Comparison of ENCODE assay signal across 8 mouse cellular contexts in genomic region chr17:83903467-83903866, GRCm38 (mm10). TPM values are rescaled to one million over a fixed set of nuclear protein-coding genes. Genes with fewer than 3 reads are reported as not detected.
DNase-seq lines count a peak whose midpoint lies in the region; ATAC-seq and TF ChIP-seq lines count a peak whose summit lies in the region.

No protein-coding gene starts in this region.

- H3K27me3 ChIP-seq in CH12.LX (replicated peaks): peaks cover 4% of the 10 kb centered on the region
- H3K27me3 ChIP-seq in heart, postnatal 0 days (ENCODE audit: control insufficient read depth, insufficient read depth, low read length): no peaks in the 10 kb centered on the region
- H3K27me3 ChIP-seq in liver, postnatal 0 days (ENCODE audit: insufficient read depth, low read length): no peaks in the 10 kb centered on the region
- H3K27me3 ChIP-seq in neural tube, embryonic 15.5 days (replicated peaks): no peaks in the 10 kb centered on the region; the same call in 1 of the 2 replicates

- H3K9me3 ChIP-seq in CH12.LX (replicated peaks; ENCODE audit: low read length): peaks cover 4% of the 10 kb centered on the region
- no peaks in the 10 kb centered on the region for H3K9me3 ChIP-seq in heart, postnatal 0 days (replicated peaks; ENCODE audit: control insufficient read depth, low read length)
- H3K9me3 ChIP-seq in liver, postnatal 0 days (ENCODE audit: low read length): no peaks in the 10 kb centered on the region
- no peaks in the 10 kb centered on the region for H3K9me3 ChIP-seq in neural tube, embryonic 15.5 days (replicated peaks)

- no peak overlapping the region for H3K9ac ChIP-seq in CH12.LX (ENCODE audit: insufficient read depth, low read depth)
- H3K9ac ChIP-seq in heart, postnatal 0 days (replicated peaks; ENCODE audit: low read depth, low read length): no peak overlapping the region
- no peak overlapping the region for H3K9ac ChIP-seq in liver, postnatal 0 days (replicated peaks)
- no peak overlapping the region for H3K9ac ChIP-seq in neural tube, embryonic 15.5 days (replicated peaks)

- peaks cover 9 to 30% of the 10 kb centered on the region in 2 experiments for H3K4me1 ChIP-seq in CH12.LX (ENCODE audit: control insufficient read depth in 1 of 2, insufficient read depth in 2 of 2)
- no peaks in the 10 kb centered on the region for H3K4me1 ChIP-seq in heart, postnatal 0 days (ENCODE audit: control insufficient read depth, insufficient read depth)
- H3K4me1 ChIP-seq in liver, postnatal 0 days (ENCODE audit: insufficient read depth): no peaks in the 10 kb centered on the region
- peaks cover 6% of the 10 kb centered on the region; the same call in 1 of the 2 replicates for H3K4me1 ChIP-seq in neural tube, embryonic 15.5 days

- in situ Hi-C loops in CH12.LX (cut with MboI; ENCODE audit: low pct_ligation_motif_present, low pct_unique_long_range_greater_than_20kb, low sequenced_read_pairs): loop anchor here (5.0 to 25.0 kb wide), 2 partner anchors 69 to 484 kb away; no protein-coding TSS in a partner anchor

- no peak overlapping the region for H3K27ac ChIP-seq in CH12.LX (ENCODE audit: insufficient read depth, low read depth)
- H3K27ac ChIP-seq in heart, postnatal 0 days (ENCODE audit: low read depth): no peak overlapping the region
- no peak overlapping the region for H3K27ac ChIP-seq in liver, postnatal 0 days (ENCODE audit: low read depth)
- no peak overlapping the region for H3K27ac ChIP-seq in neural tube, embryonic 15.5 days (replicated peaks)

- WGBS in heart, postnatal 0 days: 3% methylated on average over 7 of the region's 7 CpGs
- WGBS in liver, postnatal 0 days (ENCODE audit: insufficient replicate concordance): 2% methylated on average over 7 of the region's 7 CpGs
- WGBS in neural tube, embryonic 15.5 days: 5% methylated on average over 7 of the region's 7 CpGs

- peak overlapping the region in 1 of 3 experiments; percentile 4 for H3K4me3 ChIP-seq in CH12.LX (replicated peaks in 1 of 3; ENCODE audit: low read depth in 2 of 3, low read length in 2 of 3, poor library complexity in 1 of 3)
- no peak overlapping the region for H3K4me3 ChIP-seq in heart, postnatal 0 days (ENCODE audit: low read depth, low read length)
- H3K4me3 ChIP-seq in liver, postnatal 0 days (ENCODE audit: low read depth, low read length): no peak overlapping the region
- no peak overlapping the region for H3K4me3 ChIP-seq in neural tube, embryonic 15.5 days (replicated peaks)

- peak overlapping the region; percentile 63 for H3K4me2 ChIP-seq in CH12.LX (ENCODE audit: insufficient read depth, low read depth, poor library complexity, severe bottlenecking)
- H3K4me2 ChIP-seq in heart, postnatal 0 days (ENCODE audit: low read depth, low read length): no peak overlapping the region
- H3K4me2 ChIP-seq in liver, postnatal 0 days (ENCODE audit: low read depth, low read length): no peak overlapping the region
- H3K4me2 ChIP-seq in neural tube, embryonic 15.5 days: no peak overlapping the region

- no peaks in the 10 kb centered on the region for H3K36me3 ChIP-seq in CH12.LX (replicated peaks in 1 of 2; ENCODE audit: control insufficient read depth in 1 of 2, insufficient read depth in 1 of 2, low read length in 1 of 2)
- no peaks in the 10 kb centered on the region for H3K36me3 ChIP-seq in heart, postnatal 0 days (replicated peaks; ENCODE audit: control insufficient read depth, insufficient read depth, low read length)
- no peaks in the 10 kb centered on the region for H3K36me3 ChIP-seq in liver, postnatal 0 days (replicated peaks; ENCODE audit: insufficient read depth, low read length)
- no peaks in the 10 kb centered on the region for H3K36me3 ChIP-seq in neural tube, embryonic 15.5 days

- TF ChIP-seq EP300 in CH12.LX (IDR thresholded peaks at IDR 0.05; ENCODE audit: low read length): no peak; the same call in 1 of the 2 replicates
- no peak for TF ChIP-seq EP300 in heart, postnatal 0 days (IDR thresholded peaks at IDR 0.05; ENCODE audit: low read depth)
- peak; percentile 35; the same call in 1 of the 2 replicates for TF ChIP-seq EP300 in liver, postnatal 0 days (IDR thresholded peaks at IDR 0.05; ENCODE audit: low read depth)

- peak; percentile 52; the same call in 1 of the 2 replicates for ATAC-seq in erythroblast, adult 5-6 weeks (replicated peaks; ENCODE audit: low FRiP score, poor library complexity, severe bottlenecking)
- ATAC-seq in heart, postnatal 0 days (ENCODE audit: insufficient read depth, low read depth): peak; percentile 68; the same call in 1 of the 2 replicates
- ATAC-seq in liver, postnatal 0 days: peak; percentile 77
- peak; percentile 55; the same call in 1 of the 2 replicates for ATAC-seq in neural tube, embryonic 15.5 days (ENCODE audit: low FRiP score)

- TF ChIP-seq CTCF in CH12.LX (conservative IDR thresholded peaks at IDR 0.05 in 1 of 2, IDR thresholded peaks at IDR 0.05 in 1 of 2; ENCODE audit: low read depth in 2 of 2, low read length in 2 of 2): peak; percentile 86 to 94
- peak; percentile 93 for TF ChIP-seq CTCF in brain, embryonic 14.5 days (IDR thresholded peaks at IDR 0.05; ENCODE audit: borderline replicate concordance, extremely low read depth, insufficient read depth, insufficient read length)
- TF ChIP-seq CTCF in heart, postnatal 0 days (IDR thresholded peaks at IDR 0.05; ENCODE audit: low read depth): peak; percentile 93
- TF ChIP-seq CTCF in liver, postnatal 0 days (IDR thresholded peaks at IDR 0.05; ENCODE audit: low read depth): peak; percentile 95

- TF ChIP-seq RAD21 in CH12.LX (IDR thresholded peaks at IDR 0.05; ENCODE audit: low read depth, low read length): peak; percentile 98

- no peak for TF ChIP-seq POLR2A in CH12.LX (IDR thresholded peaks at IDR 0.05; ENCODE audit: low read depth, low read length)
- TF ChIP-seq POLR2A in brain, embryonic 14.5 days (IDR thresholded peaks at IDR 0.05; ENCODE audit: borderline replicate concordance, extremely low read depth, insufficient read depth, insufficient read length, poor library complexity, severe bottlenecking): no peak

- H3K79me2 ChIP-seq in CH12.LX (replicated peaks; ENCODE audit: control insufficient read depth, extremely low read depth, insufficient read depth, poor library complexity, severe bottlenecking): no peaks in the 10 kb centered on the region

- peak; percentile 78 for DNase-seq in CH12.LX (ENCODE audit: extremely low read depth)
- peak; percentile 89 for DNase-seq in brain, embryonic 14.5 days (ENCODE audit: low read depth)
- DNase-seq in heart, postnatal 0 days (ENCODE audit: low spot score): peak; percentile 86
- DNase-seq in kidney, postnatal 4 days: peak; percentile 88 to 89
- DNase-seq in liver, postnatal 0 days: peak; percentile 82
- DNase-seq in testis, postnatal 14 days (ENCODE audit: low spot score): peak; percentile 27

- dilution Hi-C loops in CH12.LX (cut with MboI; ENCODE audit: extremely low pct_ligation_motif_present, extremely low pct_unique_long_range_greater_than_20kb, low sequenced_read_pairs): no loop called here

TF ChIP-seq in CH12.LX, 34 proteins besides CTCF, POLR2A, EP300 and RAD21 (continues in another document):
- TF ChIP-seq BHLHE40 (IDR thresholded peaks at IDR 0.05; ENCODE audit: low read depth, low read length): 0 out of 2 replicates have a peak, but pooled peaks have one; percentile 12
- no peak for TF ChIP-seq TCF12 (IDR thresholded peaks at IDR 0.05; ENCODE audit: low read depth, low read length)
- no peak for TF ChIP-seq SIN3A (IDR thresholded peaks at IDR 0.05; ENCODE audit: low read length)
- no peak for TF ChIP-seq ZNF384 (IDR thresholded peaks at IDR 0.05; ENCODE audit: low read depth, low read length)
- no peak for TF ChIP-seq CHD2 (IDR thresholded peaks at IDR 0.05; ENCODE audit: low read length)
- no peak for TF ChIP-seq PAX5 (IDR thresholded peaks at IDR 0.05; ENCODE audit: low read length)
- no peak for TF ChIP-seq CHD1 (IDR thresholded peaks at IDR 0.05; ENCODE audit: low read depth, low read length)
- TF ChIP-seq GABPA (IDR thresholded peaks at IDR 0.05; ENCODE audit: insufficient replicate concordance, low read depth, low read length): no peak
- no peak for TF ChIP-seq ETS1 (conservative IDR thresholded peaks at IDR 0.05; ENCODE audit: low read depth, low read length)
- TF ChIP-seq MEF2A (IDR thresholded peaks at IDR 0.05; ENCODE audit: borderline replicate concordance, low read depth, low read length): peak; percentile 41; the same call in 1 of the 2 replicates
- no peak for TF ChIP-seq POLR2AphosphoS2 (IDR thresholded peaks at IDR 0.05; ENCODE audit: low read depth, low read length)
- no peak for TF ChIP-seq KAT2A (IDR thresholded peaks at IDR 0.05; ENCODE audit: insufficient replicate concordance, low read length)
- TF ChIP-seq MYC (IDR thresholded peaks at IDR 0.05; ENCODE audit: low read depth, low read length): 0 out of 2 replicates have a peak, but pooled peaks have one; percentile 44
- peak; percentile 61; the same call in 1 of the 2 replicates for TF ChIP-seq IRF4 (IDR thresholded peaks at IDR 0.05; ENCODE audit: low read depth, low read length)
- TF ChIP-seq JUND (conservative IDR thresholded peaks at IDR 0.05; ENCODE audit: low read depth, low read length): no peak; the same call in 1 of the 2 replicates
- no peak for TF ChIP-seq MAZ (IDR thresholded peaks at IDR 0.05; ENCODE audit: low read depth, low read length)
- TF ChIP-seq JUN (IDR thresholded peaks at IDR 0.05; ENCODE audit: insufficient read depth, low read depth, low read length): no peak
- TF ChIP-seq ZMIZ1 (IDR thresholded peaks at IDR 0.05; ENCODE audit: low read depth, low read length): no peak
- no peak for TF ChIP-seq NELFE (IDR thresholded peaks at IDR 0.05; ENCODE audit: low read depth, low read length)
- no peak for TF ChIP-seq HCFC1 (IDR thresholded peaks at IDR 0.05; ENCODE audit: low read depth, low read length)
- TF ChIP-seq ELF1 (IDR thresholded peaks at IDR 0.05; ENCODE audit: low read depth, low read length): peak; percentile 59
- TF ChIP-seq E2F4 (IDR thresholded peaks at IDR 0.05; ENCODE audit: insufficient replicate concordance, low read depth, low read length): no peak
- TF ChIP-seq USF1 (IDR thresholded peaks at IDR 0.05; ENCODE audit: low read depth, low read length): no peak

RNA-seq across cellular contexts. Expression of gene Haao, which starts 55.7 kb away (rescaled TPM):
- total RNA-seq in CH12.LX (2012; rRNA removed) (12.3 and 18.6 TPM in 2 replicates), CH12.LX (2014; rRNA removed) (19.1 and 21.7 TPM in 2 replicates)
- 30.6 and 33.8 TPM in 2 replicates for polyA plus RNA-seq in CH12.LX (2012; ENCODE audit: insufficient read length, low read depth)
- polyA plus RNA-seq in brain, embryonic 14.5 days (2012; rRNA removed): 0.08 and 0.10 TPM in 2 replicates
- 9.6 and 13.3 TPM in 2 replicates for total RNA-seq in erythroblast, adult 5-6 weeks (2015; ENCODE audit: low replicate concordance)
- total RNA-seq in erythroblast, adult 5-6 weeks (2017; ENCODE audit: low replicate concordance): 1.4 and 3.7 TPM in 2 replicates
- total RNA-seq in heart, postnatal 0 days (2014; rRNA removed; ENCODE audit: low replicate concordance): not detected in 2 replicates
- polyA plus RNA-seq in heart, postnatal 0 days (2015; fragmentation: Nextera tagmentation; extraction: Ambion mirVana): 0.08 and 0.26 TPM in 2 replicates
- 93.3 and 104 TPM in 2 replicates for polyA plus RNA-seq in liver, postnatal 0 days (2015; fragmentation: Nextera tagmentation; extraction: Ambion mirVana)
- 0.22 and 3.6 TPM in 2 replicates for polyA plus RNA-seq in neural tube, embryonic 15.5 days (2015; fragmentation: Nextera tagmentation; extraction: Ambion mirVana)

Comparison
In these comparisons a context has a peak if more than half of its experiments do, and no peak if none do; other contexts are left out.
1. DNase-seq: peak in every context shown above with its lines; median percentile 89 in brain, embryonic 14.5 days; 88 in kidney, postnatal 4 days; 86 in heart, postnatal 0 days; 82 in liver, postnatal 0 days; 78 in CH12.LX; 27 in testis, postnatal 14 days.